Mouse (Mus musculus) adrenal gland, postnatal 25 days (tissue): ENCODE measurements around the gene Gm7356. TPM values are rescaled to one million over a fixed set of nuclear protein-coding genes. Genes with fewer than 3 reads are reported as not detected.
"Not testable (repeated sequence)": the region's sequence is repeated elsewhere in the genome, so short reads cannot be mapped to it uniquely, and the experiment has no call there.

ENCODE experiments used
- DNase-seq: peaks from one replicate; pipeline ENCODE4 v3.0.0; 2021; ENCODE audit warnings: mixed read lengths
- long read RNA-seq: library from polyadenylated mRNA; stranded (forward); transcript quantifications from one replicate; pipeline ENCODE4 v2.0.0, GENCODE M21; 2021
- total RNA-seq: library from RNA; stranded (reverse); gene quantifications from 2 replicates; pipeline ENCODE4 v1.2.3, GENCODE M21; 2021

Gm7356 gene
- not detected in 2 replicates for total RNA-seq
- long read RNA-seq: 0 reads

DNA sequence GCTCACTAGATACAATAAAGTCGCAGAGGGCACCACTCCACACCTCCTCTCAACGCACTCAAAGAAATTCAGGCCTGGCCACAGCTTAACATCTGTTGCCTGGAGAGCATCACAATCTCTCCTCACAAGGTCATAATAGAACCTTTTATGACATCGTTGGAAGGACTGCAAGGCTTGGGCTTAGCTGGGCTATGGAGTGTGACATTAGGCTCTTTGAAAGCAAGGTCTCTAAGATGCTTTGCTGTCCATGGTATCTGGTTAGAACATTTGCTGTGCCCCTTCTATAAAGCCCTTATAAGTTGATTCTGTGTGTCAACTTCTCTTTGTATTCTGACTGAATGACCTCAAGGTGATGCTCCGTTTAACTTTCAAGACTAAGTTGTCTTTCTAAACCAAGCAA lies at the start of gene Gm7356:
Gm7356 (minus strand) TSS at position 101 of the 400 bp plus-strand sequence.
- not testable (repeated sequence) for DNase-seq

- DNase-seq: not testable (repeated sequence)
These were observed 38.4 kb upstream of the Gm7356 start for GRCm38 (mm10) chr17:14041880-14042279.

DNA sequence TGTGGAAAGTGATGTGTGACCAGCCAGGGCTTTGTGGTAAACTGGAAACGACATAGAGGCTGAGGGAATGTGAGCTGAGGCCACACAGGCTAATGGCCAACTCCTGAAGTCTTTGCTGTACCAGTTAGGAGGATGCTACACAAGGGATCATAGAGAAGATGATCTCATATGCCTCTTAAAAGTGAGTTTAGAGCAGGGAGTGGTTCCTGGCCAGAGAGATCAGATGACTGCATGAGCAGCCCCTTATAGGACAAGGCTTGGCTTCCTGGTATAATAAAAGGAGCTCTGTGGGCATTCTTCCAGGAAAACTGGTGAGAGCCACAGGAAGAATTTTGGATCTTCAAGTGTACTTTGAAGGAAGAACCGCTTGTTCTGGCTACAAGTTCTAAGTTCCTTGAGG lies 33.5 kb upstream of the Gm7356 start:
- DNase-seq: not testable (repeated sequence)

DNA sequence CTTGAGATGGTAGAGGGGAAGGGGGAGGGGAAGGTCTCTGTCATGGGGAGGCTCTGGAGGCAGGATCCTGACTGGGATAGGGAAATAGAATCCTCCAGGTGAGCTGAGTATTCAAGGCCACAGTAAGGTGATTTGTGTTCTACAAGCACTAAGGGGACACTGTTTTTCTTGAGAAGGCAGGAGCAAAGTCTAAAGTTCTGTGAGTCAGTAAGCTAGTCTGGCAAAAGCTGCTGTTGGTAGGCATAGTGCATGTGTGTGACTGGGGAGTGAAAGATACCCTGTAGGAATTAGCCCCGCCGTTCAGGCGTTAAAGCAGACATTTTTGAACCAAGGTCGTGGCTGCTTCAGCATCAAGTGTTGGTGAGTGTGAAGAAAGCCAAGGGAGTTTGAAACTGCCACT lies 32.6 kb upstream of the Gm7356 start:
- not testable (repeated sequence) for DNase-seq

DNA sequence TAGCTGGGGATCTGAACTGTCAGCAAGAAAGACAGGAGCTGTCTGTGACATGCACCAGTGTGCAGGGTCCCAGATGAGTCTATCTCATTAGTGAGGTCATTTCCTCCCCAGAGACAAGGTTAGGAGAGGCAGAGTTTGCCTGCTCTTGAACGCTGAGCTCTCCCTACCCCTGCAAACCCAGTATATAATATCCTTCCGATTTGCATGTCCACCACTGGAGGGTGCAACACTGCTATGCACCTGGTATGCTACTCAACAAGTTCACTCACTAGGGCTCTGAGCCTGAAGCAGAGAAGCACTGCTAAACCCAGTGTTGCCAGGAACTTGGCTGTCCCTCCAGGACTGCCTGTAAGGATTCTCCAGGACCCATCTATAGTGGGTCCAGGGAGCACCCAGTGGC lies 10.1 kb downstream of the Gm7356 start:
- DNase-seq: not testable (repeated sequence)

- DNase-seq: no peak
These were observed 15.8 kb downstream of the Gm7356 start for GRCm38 (mm10) chr17:13987690-13988089.

- not testable (repeated sequence) for DNase-seq
These were observed 32.7 kb downstream of the Gm7356 start for GRCm38 (mm10) chr17:13970796-13971195.

DNA sequence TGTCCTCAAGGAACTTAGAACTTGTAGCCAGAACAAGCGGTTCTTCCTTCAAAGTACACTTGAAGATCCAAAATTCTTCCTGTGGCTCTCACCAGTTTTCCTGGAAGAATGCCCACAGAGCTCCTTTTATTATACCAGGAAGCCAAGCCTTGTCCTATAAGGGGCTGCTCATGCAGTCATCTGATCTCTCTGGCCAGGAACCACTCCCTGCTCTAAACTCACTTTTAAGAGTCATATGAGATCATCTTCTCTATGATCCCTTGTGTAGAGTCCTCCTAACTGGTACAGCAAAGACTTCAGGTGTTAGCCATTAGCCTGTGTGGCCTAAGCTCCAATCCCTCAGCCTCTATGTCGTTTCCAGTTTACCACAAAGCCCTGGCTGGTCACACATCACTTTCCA lies 33.6 kb downstream of the Gm7356 start:
- DNase-seq: not testable (repeated sequence)

DNA sequence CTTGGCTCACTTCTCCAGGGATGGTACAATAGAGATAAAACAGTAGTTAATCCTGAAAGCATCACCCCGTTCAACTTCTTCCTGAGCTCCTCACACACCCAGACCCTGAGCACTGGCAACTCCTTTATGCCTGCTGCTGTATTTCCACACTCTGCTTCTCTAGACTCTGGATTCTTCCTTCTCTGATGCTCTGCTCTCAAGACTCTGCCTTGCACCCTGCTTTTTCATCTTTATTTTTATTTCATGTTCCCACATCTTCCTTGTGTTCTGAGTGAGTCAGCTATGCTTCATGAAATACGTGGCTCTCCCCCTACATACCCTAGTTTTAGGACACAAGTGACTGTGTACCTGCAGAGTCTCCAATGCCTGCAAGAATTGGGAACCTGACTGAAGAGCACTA lies 38.5 kb downstream of the Gm7356 start:
- not testable (repeated sequence) for DNase-seq

- DNase-seq: not testable (repeated sequence)
These were observed 41.3 kb downstream of the Gm7356 start for GRCm38 (mm10) chr17:13962245-13962644.

DNA sequence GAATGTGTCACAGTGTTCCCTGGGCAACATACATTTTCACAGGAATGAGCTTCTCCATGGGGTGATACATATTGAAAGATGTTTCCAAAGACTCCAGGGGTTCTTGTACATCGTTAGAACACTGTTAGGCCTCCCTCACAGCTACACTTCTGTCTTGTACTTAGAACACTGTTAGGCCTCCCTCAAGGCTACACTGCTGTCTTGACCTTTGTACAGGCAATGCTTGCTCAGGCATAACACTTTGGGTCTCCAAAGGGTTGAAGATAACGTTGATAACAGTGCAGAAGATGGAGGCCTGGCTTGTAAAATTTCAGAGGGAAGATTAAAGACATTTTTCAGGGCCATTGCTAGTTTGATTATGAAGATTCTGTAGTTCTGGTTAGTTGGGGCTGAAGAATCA lies 45.4 kb downstream of the Gm7356 start:
- DNase-seq: not testable (repeated sequence)

GRCm38 (mm10) chr17:13951570-13951969 lies 51.9 kb downstream of the Gm7356 start:
- not testable (repeated sequence) for DNase-seq

Other genes starting within 250 kb of the Gm7356 start
- gene Afdn, start 243.2 kb downstream of the Gm7356 start, total RNA-seq: 81.1 and 93.8 TPM in 2 replicates
- 5.3 and 6.0 TPM in 2 replicates for gene Tcte2, start 241.9 kb downstream of the Gm7356 start, total RNA-seq
- not detected in 2 replicates for gene Gm7168, start 55.3 kb downstream of the Gm7356 start, total RNA-seq
- gene Gm7358, start 55.8 kb upstream of the Gm7356 start, total RNA-seq: not detected in 2 replicates
- 0.57 and 0.85 TPM in 2 replicates for gene Dact2, start 200.6 kb upstream of the Gm7356 start, total RNA-seq